Mouse (Mus musculus): ENCODE measurements around the gene Rassf5.
A peak's percentile ranks its signal among the peaks of the same experiment; 100 is the strongest.
"Not testable (repeated sequence)": the region's sequence is repeated elsewhere in the genome, so short reads cannot be mapped to it uniquely, and the experiment has no call there.

Gene Rassf5

GRCm38 (mm10) chr1:131177249-131177648, 67.8 kb downstream of the Rassf5 start:
- no peak for DNase-seq

- no peak for DNase-seq
Observed at GRCm38 (mm10) chr1:131175819-131176218, 69.2 kb downstream of the Rassf5 start.

DNA sequence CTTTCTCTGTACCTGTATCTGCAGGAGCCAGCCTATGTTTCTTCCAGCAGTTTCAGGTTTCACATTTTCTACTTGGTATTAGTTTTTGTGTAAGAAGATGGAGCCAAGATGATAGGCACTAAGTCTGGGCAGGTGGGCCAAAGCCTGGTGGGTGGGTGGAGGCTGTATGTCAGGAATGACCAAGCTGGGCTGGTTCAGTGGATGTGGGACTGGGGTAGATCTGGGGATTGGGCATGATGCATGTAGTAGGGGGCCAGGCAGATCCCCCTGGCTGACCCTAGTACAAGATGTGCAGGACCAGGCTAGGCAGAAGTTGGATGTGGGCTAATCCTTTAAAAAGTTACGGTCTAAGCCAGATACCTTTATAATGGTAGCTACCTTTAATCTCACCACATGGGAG, 69.9 kb downstream of the Rassf5 start:
- no peak for DNase-seq

DNA sequence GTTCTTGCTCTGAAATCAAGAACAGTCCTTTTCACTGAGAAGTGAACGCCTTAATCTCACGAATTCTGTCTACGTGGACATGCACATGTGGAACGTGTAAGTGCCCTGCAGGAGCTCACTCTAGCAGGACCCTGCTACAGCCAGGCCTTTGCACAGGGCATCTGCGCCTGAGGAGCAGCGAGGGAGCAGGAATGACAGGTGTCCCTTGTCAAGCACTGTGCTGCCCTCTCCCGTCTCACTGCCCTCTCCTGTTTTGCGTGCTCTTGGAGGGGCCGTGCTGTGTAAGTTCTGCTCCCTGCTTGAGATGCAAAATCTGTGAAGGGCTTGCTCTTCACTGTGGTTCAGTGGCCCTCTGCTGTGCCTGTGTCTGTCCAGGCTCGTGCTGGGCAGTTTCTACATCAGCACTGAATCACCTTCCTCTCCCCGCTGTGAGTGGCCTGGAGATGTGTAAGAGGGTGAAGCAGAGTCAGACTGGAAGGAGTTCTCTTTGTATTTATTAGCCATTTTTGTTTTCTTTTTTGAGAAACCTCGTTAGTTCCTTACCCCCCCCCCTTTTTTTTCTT, 70.7 kb downstream of the Rassf5 start:
- peak in 1 of 2 experiments; percentile 28 for DNase-seq

GRCm38 (mm10) chr1:131173809-131174208, 71.2 kb downstream of the Rassf5 start:
- DNase-seq, result no peak

DNA sequence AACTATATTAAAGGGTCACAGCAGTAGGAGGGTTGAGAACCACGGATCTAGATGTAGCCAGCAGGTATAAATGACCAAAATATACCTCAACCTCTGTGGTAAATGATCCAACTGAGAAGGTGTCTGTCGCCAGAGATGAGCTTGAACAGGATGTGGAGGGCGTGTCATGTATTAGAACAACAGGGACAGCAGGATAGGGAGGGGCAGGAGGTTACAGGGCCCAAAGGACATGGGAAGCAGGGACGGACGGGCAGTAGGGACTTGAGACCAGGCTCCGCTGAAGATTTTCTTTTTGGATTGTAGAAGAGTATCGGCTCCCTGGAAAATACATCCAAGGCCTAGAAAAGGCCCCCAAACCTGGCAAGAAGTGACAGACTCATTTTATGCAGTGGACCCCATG, 72.1 kb downstream of the Rassf5 start:
- no peak for DNase-seq

- no peak for DNase-seq
Observed at GRCm38 (mm10) chr1:131167612-131168011, 77.4 kb downstream of the Rassf5 start.

- no peak for DNase-seq
Observed at GRCm38 (mm10) chr1:131164427-131164826, 80.6 kb downstream of the Rassf5 start.

DNA sequence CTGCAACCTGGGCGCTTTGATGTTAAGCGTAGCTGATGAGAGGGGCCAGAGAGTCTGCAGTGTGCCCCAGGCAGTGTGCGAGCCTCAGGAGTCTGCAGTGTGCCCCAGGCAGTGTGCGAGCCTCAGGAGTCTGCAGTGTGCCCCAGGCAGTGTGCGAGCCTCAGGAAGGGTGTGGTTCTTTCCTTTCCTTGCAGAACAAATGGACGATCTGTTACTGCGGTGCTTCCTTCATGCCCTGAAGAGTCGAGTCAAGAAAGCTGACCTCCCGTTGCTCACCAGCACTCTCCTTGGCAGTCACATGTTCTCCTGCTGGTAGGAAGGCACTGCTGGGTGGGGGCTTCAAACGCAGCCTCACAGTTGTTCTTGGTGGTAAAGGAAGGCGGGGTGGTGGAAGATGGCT, 84.0 kb downstream of the Rassf5 start:
- DNase-seq, result no peak

DNA sequence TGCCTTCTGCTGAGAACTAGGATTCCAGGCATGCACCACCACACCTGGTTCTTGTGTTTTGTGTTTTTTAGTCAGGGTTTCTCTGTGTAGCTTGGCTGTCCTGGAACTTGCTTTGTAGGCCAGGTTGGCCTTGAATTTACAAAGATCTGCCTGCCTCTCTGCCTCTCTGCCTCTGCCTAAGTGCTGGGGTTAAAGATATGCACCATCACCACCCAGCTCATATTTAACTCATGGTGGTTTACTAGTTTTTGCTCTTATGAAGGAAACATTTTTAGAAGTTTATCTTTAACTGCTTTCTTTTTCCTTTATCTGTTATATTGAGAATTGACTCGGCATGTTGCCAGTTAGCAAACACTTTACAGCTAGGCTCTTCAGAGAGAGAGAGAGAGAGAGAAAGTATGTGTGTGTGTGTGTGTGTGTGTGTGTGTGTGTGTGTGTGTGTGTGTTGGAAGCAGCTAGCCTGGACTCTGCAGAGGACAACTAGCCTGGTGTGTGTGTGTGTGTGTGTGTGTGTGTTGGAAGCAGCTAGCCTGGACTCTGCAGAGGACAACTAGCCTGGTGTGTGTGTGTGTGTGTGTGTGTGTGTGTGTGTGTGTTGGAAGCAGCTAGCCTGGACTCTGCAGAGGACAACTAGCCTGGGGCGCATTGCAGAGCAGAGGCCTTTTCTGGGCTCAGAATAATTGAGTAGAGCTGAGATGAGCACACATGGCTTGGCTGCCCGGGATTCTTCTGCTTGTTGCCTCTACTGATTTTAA, 85.3 kb downstream of the Rassf5 start:
- not testable (repeated sequence) for DNase-seq

GRCm38 (mm10) chr1:131155456-131155855, 89.6 kb downstream of the Rassf5 start:
- DNase-seq, result peak; percentile 39 to 68

GRCm38 (mm10) chr1:131153018-131153629, 91.9 kb downstream of the Rassf5 start, which contains the start of gene Eif2d:
Gene Eif2d, plus strand, starts transcription at chr1:131153181.
- DNase-seq, result peak; percentile 93 to 95

DNA sequence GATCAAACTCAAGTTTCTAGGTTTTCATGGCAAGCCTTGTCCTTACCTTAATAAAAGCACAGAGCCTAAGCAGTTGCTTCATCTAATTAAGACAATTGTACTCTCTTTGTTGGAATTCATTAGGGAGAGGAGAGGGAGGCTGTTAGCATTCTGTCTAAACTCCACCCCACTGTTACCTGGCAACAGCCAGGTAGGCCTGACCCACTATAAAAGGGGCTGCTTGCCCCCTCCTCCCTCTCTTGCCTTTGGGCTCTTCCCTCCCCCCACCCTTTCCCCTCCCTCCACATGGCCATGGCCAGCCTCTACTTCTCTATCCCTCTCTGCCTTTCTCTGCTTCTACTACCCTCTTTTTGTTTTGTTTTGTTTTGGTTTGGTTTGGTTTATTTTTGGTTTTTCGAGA, 95.6 kb downstream of the Rassf5 start:
- no peak for DNase-seq

- no peak for DNase-seq
Observed at GRCm38 (mm10) chr1:131146181-131146614, 98.9 kb downstream of the Rassf5 start.

DNA sequence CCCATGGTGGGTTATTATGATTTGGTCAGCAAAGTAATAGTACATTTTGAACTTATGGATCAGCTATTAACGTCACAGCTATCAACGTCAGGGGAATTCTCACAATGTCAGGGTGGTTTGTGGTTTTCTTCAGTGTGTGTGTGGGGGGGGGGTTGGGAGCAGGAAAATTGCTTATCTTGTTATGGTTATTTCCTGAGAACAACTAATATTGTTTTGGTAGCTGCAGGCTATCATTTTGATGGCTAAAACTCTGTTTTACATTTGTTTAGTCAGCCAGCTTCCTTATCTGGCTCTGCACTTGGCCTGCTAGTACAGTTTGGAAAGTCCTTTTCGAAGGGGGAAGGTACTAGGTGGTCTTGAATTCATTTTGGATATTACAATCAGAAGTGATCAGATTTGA, 99.8 kb downstream of the Rassf5 start:
- DNase-seq, result not testable (repeated sequence)

DNA sequence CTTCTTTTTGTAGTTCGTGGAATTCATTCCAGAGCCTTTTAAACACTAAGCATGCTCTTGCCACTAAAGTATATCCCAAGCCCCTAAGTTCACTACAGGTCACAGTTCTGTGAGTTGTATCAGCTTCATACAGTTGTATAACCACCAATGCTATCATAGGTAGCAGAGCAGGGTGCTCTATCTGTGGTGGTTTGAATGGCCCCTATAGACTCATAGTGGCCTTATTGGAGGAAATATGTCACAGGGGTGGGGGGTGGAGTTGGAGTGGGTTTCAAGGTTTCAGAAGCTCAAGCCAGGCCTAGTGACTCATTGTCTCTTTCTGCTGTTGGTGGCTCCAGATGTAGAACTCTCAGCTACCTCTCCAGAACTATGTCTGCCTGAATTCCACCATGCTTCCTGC, 102.6 kb downstream of the Rassf5 start:
- no peak for DNase-seq

- DNase-seq, result no peak
Observed at GRCm38 (mm10) chr1:131141449-131141848, 103.6 kb downstream of the Rassf5 start.

DNA sequence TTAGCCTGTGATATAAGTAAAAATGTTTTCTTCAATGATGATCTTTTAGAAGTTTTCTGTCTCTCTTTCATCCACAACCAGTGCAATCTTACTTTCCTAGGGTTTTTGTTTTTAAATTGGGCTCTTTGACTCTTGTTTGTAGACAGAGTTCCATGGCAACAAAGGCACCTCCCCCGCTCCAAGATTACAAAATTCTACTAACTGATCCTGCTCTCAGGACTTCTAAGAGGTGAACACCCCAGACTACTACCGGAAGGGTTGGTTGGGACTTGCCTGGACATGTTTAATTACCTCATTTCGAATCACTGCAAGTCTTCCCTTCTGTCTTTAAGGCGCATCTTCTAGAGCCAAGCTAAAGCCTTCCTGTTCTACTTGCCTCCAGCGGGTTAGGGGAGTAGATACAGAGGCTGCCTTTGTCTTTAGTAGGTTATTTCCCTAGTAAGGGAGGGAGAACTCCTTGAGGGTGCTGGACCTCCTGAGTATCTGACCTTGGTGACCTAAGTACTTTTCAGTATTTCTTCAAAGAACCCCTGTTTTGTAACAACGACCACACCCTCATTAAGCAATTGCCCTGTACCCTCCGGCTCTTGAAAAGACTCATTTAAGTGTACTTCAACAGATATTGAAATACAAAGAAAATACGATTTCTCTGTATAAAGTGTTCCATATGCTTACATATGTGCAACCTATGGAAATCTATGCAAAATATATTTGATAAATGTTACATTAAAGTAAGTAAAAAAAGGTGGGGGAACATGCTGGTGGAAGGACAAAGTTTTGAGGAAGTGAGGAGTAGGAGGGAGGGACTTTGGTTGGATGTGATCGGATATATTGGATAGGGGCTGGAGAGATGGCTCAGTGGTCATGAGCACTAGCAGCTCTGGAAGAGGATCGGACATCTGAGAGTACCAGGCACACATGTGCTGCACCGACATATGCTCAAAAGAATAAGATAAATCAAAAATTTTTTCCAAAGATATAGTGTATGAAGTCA, 105.7 kb downstream of the Rassf5 start:
- no peak for DNase-seq

- DNase-seq, result peak; percentile 88 to 94
Observed at GRCm38 (mm10) chr1:131138191-131139016, 106.7 kb downstream of the Rassf5 start, which contains the start of gene Dyrk3. Gene Dyrk3, minus strand, starts transcription at chr1:131138340.

- no peak for DNase-seq
Observed at GRCm38 (mm10) chr1:131137717-131138118, 107.3 kb downstream of the Rassf5 start.

DNA sequence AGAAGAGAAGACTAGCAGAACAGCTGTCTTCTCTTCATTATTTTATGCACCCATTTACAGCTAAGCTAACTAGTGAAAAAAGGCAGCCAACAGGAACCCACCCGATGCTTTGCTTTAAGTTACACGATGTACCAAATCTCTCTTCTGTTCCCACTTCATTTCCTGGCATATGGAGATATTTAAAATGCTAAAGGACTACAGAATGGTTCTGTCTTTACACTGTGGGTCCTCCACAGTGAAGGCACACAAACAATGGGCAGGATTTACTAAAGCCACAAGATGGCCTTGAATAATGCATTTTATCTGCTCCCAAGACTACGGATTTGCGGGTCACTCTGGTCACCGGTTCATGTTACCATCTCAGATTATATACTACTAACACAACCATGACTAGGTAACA, 107.9 kb downstream of the Rassf5 start:
- no peak for DNase-seq
